Mouse (Mus musculus) gastrocnemius, postnatal 4 days (tissue): ENCODE results near the gene En1. TPM values are rescaled to one million over a fixed set of nuclear protein-coding genes. Genes with fewer than 3 reads are reported as not detected.
A peak's percentile ranks its signal among the peaks of the same experiment; 100 is the strongest.

ENCODE experiments used
- DNase-seq, 2 experiments: peaks; one replicate each; pipeline ENCODE4 v3.0.0; 2021 to 2022; ENCODE audit warnings: low spot score in 2 of 2, mixed read lengths in 2 of 2
- total RNA-seq, 2 experiments: library from RNA; stranded (reverse); gene quantifications; 2 replicates each; pipeline ENCODE4 v1.2.3; 2021

En1 gene
- total RNA-seq, 2 experiments from 2014 or later: 7.2 to 8.3 TPM

- no peak for DNase-seq
Observed at GRCm38 (mm10) chr1:120615927-120616326, 13.7 kb downstream of the En1 start.

GRCm38 (mm10) chr1:120621383-120621782 lies 19.2 kb downstream of the En1 start:
- no peak for DNase-seq

- no peak for DNase-seq
Observed at GRCm38 (mm10) chr1:120626930-120627621, 24.9 kb downstream of the En1 start.

- no peak for DNase-seq
Observed at GRCm38 (mm10) chr1:120627622-120628001, 25.4 kb downstream of the En1 start.

- DNase-seq: no peak
Observed at GRCm38 (mm10) chr1:120628821-120629220, 26.6 kb downstream of the En1 start.

GRCm38 (mm10) chr1:120643380-120643779 lies 41.2 kb downstream of the En1 start:
- no peak for DNase-seq

- DNase-seq: no peak
Observed at GRCm38 (mm10) chr1:120643848-120644711, 41.9 kb downstream of the En1 start.

GRCm38 (mm10) chr1:120644755-120645154 lies 42.5 kb downstream of the En1 start:
- no peak for DNase-seq

GRCm38 (mm10) chr1:120650068-120650467 lies 47.9 kb downstream of the En1 start:
- DNase-seq: no peak

GRCm38 (mm10) chr1:120651997-120652396 lies 49.8 kb downstream of the En1 start:
- DNase-seq: no peak

- DNase-seq: peak in 1 of 2 experiments; percentile 19
Observed at GRCm38 (mm10) chr1:120654950-120655396, 52.8 kb downstream of the En1 start.

Other genes with a start within 250 kb of the En1 start
- gene Marco, start 97.4 kb upstream of the En1 start, total RNA-seq: 1 to 10 TPM in 1 of 2 experiments, under 1 TPM in 1; 0.29 to 2.8 TPM